Mouse (Mus musculus): ENCODE measurements at regions not wholly inside any gene's neighbourhood (a gene's known extent, or its start where the extent isn't known, plus 50 kb on each side); places are given as distances from the start of the nearest gene placed in this dataset.
"Not testable (repeated sequence)": the region's sequence is repeated elsewhere in the genome, so short reads cannot be mapped to it uniquely, and the experiment has no call there.

- DNase-seq (ENCODE audit: low spot score in 2 of 2) = no peak
Observed at GRCm38 (mm10) chr5:64692335-64692734, 110.9 kb upstream of the Klf3 start.

- DNase-seq (ENCODE audit: low spot score in 2 of 2) = no peak
Observed at GRCm38 (mm10) chr5:64693616-64694015, 109.6 kb upstream of the Klf3 start.

GRCm38 (mm10) chr5:64694606-64695005 is 108.6 kb upstream of the Klf3 start:
- DNase-seq (ENCODE audit: low spot score in 2 of 2) = no peak

- no peak for DNase-seq (ENCODE audit: low spot score in 2 of 2)
Observed at GRCm38 (mm10) chr5:64696099-64696498, 107.1 kb upstream of the Klf3 start.

GRCm38 (mm10) chr5:64697466-64697865 is 105.7 kb upstream of the Klf3 start:
- DNase-seq (ENCODE audit: low spot score in 2 of 2) = no peak

GRCm38 (mm10) chr5:64698458-64699116 is 104.6 kb upstream of the Klf3 start:
- no peak for DNase-seq (ENCODE audit: low spot score in 2 of 2)

GRCm38 (mm10) chr5:64700030-64700429 is 103.2 kb upstream of the Klf3 start:
- DNase-seq (ENCODE audit: low spot score in 2 of 2) = peak in 1 of 2 experiments; percentile 20

- peak in 1 of 2 experiments; percentile 36 for DNase-seq (ENCODE audit: low spot score in 2 of 2)
Observed at GRCm38 (mm10) chr5:64701219-64701779, 101.9 kb upstream of the Klf3 start.

- peak; percentile 55 to 76 for DNase-seq (ENCODE audit: low spot score in 2 of 2)
Observed at GRCm38 (mm10) chr5:64701780-64702231, 101.4 kb upstream of the Klf3 start.

GRCm38 (mm10) chr5:64702404-64702803 is 100.8 kb upstream of the Klf3 start:
- DNase-seq (ENCODE audit: low spot score in 2 of 2) = not testable (repeated sequence)

- DNase-seq (ENCODE audit: low spot score in 2 of 2) = no peak
Observed at GRCm38 (mm10) chr5:64703091-64703872, 99.9 kb upstream of the Klf3 start.

- peak; percentile 56 to 77 for DNase-seq (ENCODE audit: low spot score in 2 of 2)
Observed at GRCm38 (mm10) chr5:64704144-64704543, 99.0 kb upstream of the Klf3 start.

GRCm38 (mm10) chr5:64706586-64706985 is 96.6 kb upstream of the Klf3 start:
- no peak for DNase-seq (ENCODE audit: low spot score in 2 of 2)

- no peak for DNase-seq (ENCODE audit: low spot score in 2 of 2)
Observed at GRCm38 (mm10) chr5:64709146-64709545, 94.0 kb upstream of the Klf3 start.

GRCm38 (mm10) chr5:64710236-64710635 is 93.0 kb upstream of the Klf3 start:
- DNase-seq (ENCODE audit: low spot score in 2 of 2) = no peak

GRCm38 (mm10) chr5:64710968-64711367 is 92.2 kb upstream of the Klf3 start:
- no peak for DNase-seq (ENCODE audit: low spot score in 2 of 2)

- no peak for DNase-seq (ENCODE audit: low spot score in 2 of 2)
Observed at GRCm38 (mm10) chr5:64714221-64714653, 89.0 kb upstream of the Klf3 start.

GRCm38 (mm10) chr5:64714710-64715109 is 88.5 kb upstream of the Klf3 start:
- no peak for DNase-seq (ENCODE audit: low spot score in 2 of 2)

GRCm38 (mm10) chr5:64716551-64716950 is 86.6 kb upstream of the Klf3 start:
- no peak for DNase-seq (ENCODE audit: low spot score in 2 of 2)

- DNase-seq (ENCODE audit: low spot score in 2 of 2) = no peak
Observed at GRCm38 (mm10) chr5:64722211-64722610, 81.0 kb upstream of the Klf3 start.

- DNase-seq (ENCODE audit: low spot score in 2 of 2) = no peak
Observed at GRCm38 (mm10) chr5:64727847-64728246, 75.3 kb upstream of the Klf3 start.

GRCm38 (mm10) chr5:64732356-64732755 is 70.8 kb upstream of the Klf3 start:
- no peak for DNase-seq (ENCODE audit: low spot score in 2 of 2)

GRCm38 (mm10) chr5:64736985-64737384 is 66.2 kb upstream of the Klf3 start:
- DNase-seq (ENCODE audit: low spot score in 2 of 2) = no peak

All from urinary bladder, adult 18-20 months (tissue).